Comparison of ENCODE assay signal across 12 mouse cellular contexts in genomic region chr10:117441121-117441978, GRCm38 (mm10).
A peak's percentile ranks its signal among the peaks of the same experiment; 100 is the strongest.
DNase-seq lines count a peak whose midpoint lies in the region; ATAC-seq and TF ChIP-seq lines count a peak whose summit lies in the region.
"Had no signal": no experiment of that assay in that cellular context is flagged by ENCODE, and none has a peak within 500 bp of the region (broad histone marks: within the 10 kb centered on the region; RNA-seq: fewer than 3 reads in every experiment).

No protein-coding gene starts in this region.

- 38% methylated on average over 24 of the region's 24 CpGs for WGBS in stomach, embryonic 14.5 days
- WGBS in stomach, postnatal 0 days, result 47% methylated on average over 24 of the region's 24 CpGs
- WGBS in forebrain, embryonic 15.5 days, result 1% methylated on average over 24 of the region's 24 CpGs
- 28% methylated on average over 24 of the region's 24 CpGs for WGBS in limb, embryonic 13.5 days
- WGBS in stomach, embryonic 16.5 days, result 47% methylated on average over 24 of the region's 24 CpGs

- no peak overlapping the region for H3K4me3 ChIP-seq in stomach, embryonic 14.5 days (ENCODE audit: low read depth, low read length)
- H3K4me3 ChIP-seq in stomach, postnatal 0 days (ENCODE audit: low read depth, low read length), result no peak overlapping the region
- H3K4me3 ChIP-seq in forebrain, embryonic 15.5 days, result peak overlapping the region; percentile 22
- H3K4me3 ChIP-seq in limb, embryonic 13.5 days, result no peak overlapping the region
- 0 out of 2 replicates have a peak overlapping the region, but pooled peaks have one; percentile 0 for H3K4me3 ChIP-seq in stomach, embryonic 16.5 days (replicated peaks; ENCODE audit: low read length)
- H3K4me3 ChIP-seq: gastrocnemius, adult 2 months; layer of hippocampus, adult 2 months had no signal

- DNase-seq in stomach, postnatal 0 days (ENCODE audit: low spot score), result no peak
- DNase-seq in ovary, postnatal 14 days (ENCODE audit: low spot score), result no peak
- DNase-seq in thymus, postnatal 4 days, result no peak
- no peak for DNase-seq in spleen, postnatal 10 days (ENCODE audit: low spot score in 2 of 2)
- DNase-seq: gastrocnemius, adult 2 months; liver; thymus, postnatal 14 days had no signal

- no peak for TF ChIP-seq EP300 in stomach, postnatal 0 days (optimal IDR thresholded peaks at IDR 0.05)

- no peak overlapping the region for H3K27ac ChIP-seq in stomach, embryonic 14.5 days (ENCODE audit: low read length)
- H3K27ac ChIP-seq in stomach, postnatal 0 days (replicated peaks), result no peak overlapping the region
- no peak overlapping the region; the same call in 1 of the 2 replicates for H3K27ac ChIP-seq in forebrain, embryonic 15.5 days (replicated peaks)
- no peak overlapping the region for H3K27ac ChIP-seq in limb, embryonic 13.5 days
- no peak overlapping the region for H3K27ac ChIP-seq in stomach, embryonic 16.5 days (ENCODE audit: low read length)
- H3K27ac ChIP-seq: gastrocnemius, adult 2 months; layer of hippocampus, adult 2 months had no signal

- H3K9ac ChIP-seq in stomach, embryonic 14.5 days (replicated peaks; ENCODE audit: low read depth, low read length), result no peak overlapping the region
- no peak overlapping the region for H3K9ac ChIP-seq in stomach, postnatal 0 days (ENCODE audit: low read length)
- H3K9ac ChIP-seq in forebrain, embryonic 15.5 days (replicated peaks), result peak overlapping the region; percentile 26; the same call in 1 of the 2 replicates
- peak overlapping the region; percentile 35; the same call in 1 of the 2 replicates for H3K9ac ChIP-seq in limb, embryonic 13.5 days
- H3K9ac ChIP-seq in stomach, embryonic 16.5 days (ENCODE audit: low read length), result no peak overlapping the region

- H3K36me3 ChIP-seq in stomach, embryonic 14.5 days (ENCODE audit: control insufficient read depth, insufficient read depth, low read length), result no peaks in the 10 kb centered on the region
- no peaks in the 10 kb centered on the region for H3K36me3 ChIP-seq in stomach, postnatal 0 days (ENCODE audit: control insufficient read depth, insufficient read depth, low read length)
- H3K36me3 ChIP-seq in forebrain, embryonic 15.5 days, result no peaks in the 10 kb centered on the region
- no peaks in the 10 kb centered on the region for H3K36me3 ChIP-seq in limb, embryonic 13.5 days
- no peaks in the 10 kb centered on the region for H3K36me3 ChIP-seq in stomach, embryonic 16.5 days (ENCODE audit: control insufficient read depth, insufficient read depth, low read length)

- 0 out of 2 replicates have a peak, but pooled peaks cover 4% of the 10 kb centered on the region for H3K9me3 ChIP-seq in stomach, embryonic 14.5 days (ENCODE audit: control insufficient read depth, low read depth, low read length)
- H3K9me3 ChIP-seq in stomach, postnatal 0 days (ENCODE audit: control insufficient read depth, low read length), result no peaks in the 10 kb centered on the region
- no peaks in the 10 kb centered on the region; the same call in 1 of the 2 replicates for H3K9me3 ChIP-seq in forebrain, embryonic 15.5 days
- peaks cover 11% of the 10 kb centered on the region; the same call in 1 of the 2 replicates for H3K9me3 ChIP-seq in limb, embryonic 13.5 days
- H3K9me3 ChIP-seq in stomach, embryonic 16.5 days (replicated peaks; ENCODE audit: control insufficient read depth, low read length), result no peaks in the 10 kb centered on the region

- no peaks in the 10 kb centered on the region for H3K27me3 ChIP-seq in stomach, embryonic 14.5 days (ENCODE audit: control insufficient read depth, insufficient read depth, low read length)
- no peaks in the 10 kb centered on the region for H3K27me3 ChIP-seq in stomach, postnatal 0 days (ENCODE audit: control insufficient read depth, insufficient read depth, low read length)
- no peaks in the 10 kb centered on the region for H3K27me3 ChIP-seq in forebrain, embryonic 15.5 days
- H3K27me3 ChIP-seq in limb, embryonic 13.5 days, result peaks cover 5% of the 10 kb centered on the region
- no peaks in the 10 kb centered on the region for H3K27me3 ChIP-seq in stomach, embryonic 16.5 days (ENCODE audit: control insufficient read depth, insufficient read depth, low read length)

- no peaks in the 10 kb centered on the region for H3K4me1 ChIP-seq in stomach, embryonic 14.5 days (ENCODE audit: control insufficient read depth, insufficient read depth, low read length)
- no peaks in the 10 kb centered on the region for H3K4me1 ChIP-seq in stomach, postnatal 0 days (replicated peaks; ENCODE audit: control insufficient read depth, insufficient read depth)
- peaks cover 11% of the 10 kb centered on the region for H3K4me1 ChIP-seq in forebrain, embryonic 15.5 days
- H3K4me1 ChIP-seq in limb, embryonic 13.5 days, result peaks cover 17% of the 10 kb centered on the region
- no peaks in the 10 kb centered on the region for H3K4me1 ChIP-seq in stomach, embryonic 16.5 days (ENCODE audit: control insufficient read depth, insufficient read depth, low read length)

- ATAC-seq in stomach, embryonic 14.5 days (ENCODE audit: insufficient number of reproducible peaks, insufficient read depth, low FRiP score, low read depth), result no peak
- no peak for ATAC-seq in stomach, postnatal 0 days (ENCODE audit: low FRiP score, low TSS enrichment)
- peak; percentile 74 for ATAC-seq in forebrain, embryonic 15.5 days (replicated peaks)
- no peak for ATAC-seq in limb, embryonic 13.5 days (ENCODE audit: low FRiP score, low read depth)
- no peak for ATAC-seq in stomach, embryonic 16.5 days (ENCODE audit: insufficient read depth, low FRiP score)

- TF ChIP-seq CTCF in stomach, postnatal 0 days (IDR thresholded peaks at IDR 0.05; ENCODE audit: low read depth), result no peak

- H3K4me2 ChIP-seq in stomach, embryonic 14.5 days (replicated peaks; ENCODE audit: low read depth, low read length), result peak overlapping the region; percentile 13; the same call in 1 of the 2 replicates
- no peak overlapping the region; the same call in 1 of the 2 replicates for H3K4me2 ChIP-seq in stomach, postnatal 0 days (replicated peaks; ENCODE audit: low read depth)
- H3K4me2 ChIP-seq in forebrain, embryonic 15.5 days (replicated peaks), result peak overlapping the region; percentile 41
- H3K4me2 ChIP-seq in limb, embryonic 13.5 days (replicated peaks), result peak overlapping the region; percentile 51
- peak overlapping the region; percentile 31; the same call in 1 of the 2 replicates for H3K4me2 ChIP-seq in stomach, embryonic 16.5 days (ENCODE audit: low read depth, low read length)

Comparison
In these comparisons a context has a peak if more than half of its experiments do, and no peak if none do; other contexts are left out.
1. H3K4me3 ChIP-seq: peak in forebrain, embryonic 15.5 days (single experiment) and stomach, embryonic 16.5 days (single experiment); none in stomach, embryonic 14.5 days (single experiment), stomach, postnatal 0 days (single experiment) and limb, embryonic 13.5 days (single experiment).
2. H3K9ac ChIP-seq: peak in forebrain, embryonic 15.5 days (single experiment) and limb, embryonic 13.5 days (single experiment); none in stomach, embryonic 14.5 days (single experiment), stomach, postnatal 0 days (single experiment) and stomach, embryonic 16.5 days (single experiment).